Comparison of ENCODE assay signal across 13 mouse cellular contexts in genomic region chr5:131769273-131769672, GRCm38 (mm10).
DNase-seq lines count a peak whose midpoint lies in the region; ATAC-seq and TF ChIP-seq lines count a peak whose summit lies in the region.
"Had no signal": no experiment of that assay in that cellular context is flagged by ENCODE, and none has a peak within 500 bp of the region (broad histone marks: within the 10 kb centered on the region; RNA-seq: fewer than 3 reads in every experiment).

No protein-coding gene starts in this region.

- H3K4me2 ChIP-seq in forebrain, embryonic 14.5 days (ENCODE audit: low read length) = no peak overlapping the region
- H3K4me2 ChIP-seq in liver, embryonic 12.5 days = no peak overlapping the region
- no peak overlapping the region for H3K4me2 ChIP-seq in liver, postnatal 0 days (ENCODE audit: low read depth, low read length)
- H3K4me2 ChIP-seq in hindbrain, embryonic 16.5 days (ENCODE audit: low read length) = no peak overlapping the region
- no peak overlapping the region for H3K4me2 ChIP-seq in midbrain, embryonic 16.5 days (ENCODE audit: low read length)
- H3K4me2 ChIP-seq: embryonic facial prominence, embryonic 15.5 days; heart, embryonic 15.5 days had no signal

- peak; percentile 54; the same call in 1 of the 2 replicates for ATAC-seq in forebrain, embryonic 14.5 days
- peak; percentile 59 for ATAC-seq in liver, embryonic 12.5 days
- no peak for ATAC-seq in liver, postnatal 0 days
- ATAC-seq in hindbrain, embryonic 16.5 days = no peak
- ATAC-seq in midbrain, embryonic 16.5 days = peak; percentile 52; the same call in 1 of the 2 replicates

- H3K27ac ChIP-seq in forebrain, embryonic 14.5 days (ENCODE audit: low read depth, low read length) = no peak overlapping the region
- no peak overlapping the region for H3K27ac ChIP-seq in forebrain, embryonic 10.5 days
- no peak overlapping the region for H3K27ac ChIP-seq in liver, embryonic 12.5 days
- H3K27ac ChIP-seq in liver, postnatal 0 days (ENCODE audit: low read depth) = no peak overlapping the region
- 0 out of 2 replicates have a peak overlapping the region, but pooled peaks have one; percentile 17 for H3K27ac ChIP-seq in hindbrain, embryonic 16.5 days (ENCODE audit: low read depth, low read length)
- no peak overlapping the region for H3K27ac ChIP-seq in midbrain, embryonic 16.5 days (ENCODE audit: low read length)
- H3K27ac ChIP-seq: embryonic facial prominence, embryonic 15.5 days; heart, embryonic 15.5 days had no signal

- peak; percentile 34 for DNase-seq in forebrain, embryonic 14.5 days (ENCODE audit: low spot score)
- DNase-seq in forebrain, embryonic 10.5 days (ENCODE audit: extremely low spot score, low spot score) = no peak
- DNase-seq in liver, postnatal 0 days = no peak
- DNase-seq in adrenal gland, postnatal 25 days = no peak
- no peak for DNase-seq in urinary bladder, postnatal 14 days (ENCODE audit: low spot score)
- DNase-seq: cerebellum, postnatal 14 days; kidney, adult 9 months; lung, postnatal 10 days had no signal

- no peaks in the 10 kb centered on the region for H3K36me3 ChIP-seq in forebrain, embryonic 14.5 days (ENCODE audit: control insufficient read depth, insufficient read depth, low read length)
- H3K36me3 ChIP-seq in forebrain, embryonic 10.5 days (replicated peaks) = no peaks in the 10 kb centered on the region
- no peaks in the 10 kb centered on the region for H3K36me3 ChIP-seq in liver, embryonic 12.5 days
- no peaks in the 10 kb centered on the region for H3K36me3 ChIP-seq in liver, postnatal 0 days (replicated peaks; ENCODE audit: insufficient read depth, low read length)
- no peaks in the 10 kb centered on the region for H3K36me3 ChIP-seq in hindbrain, embryonic 16.5 days (ENCODE audit: control insufficient read depth, insufficient read depth, low read length)
- H3K36me3 ChIP-seq in midbrain, embryonic 16.5 days (ENCODE audit: control insufficient read depth, insufficient read depth, low read length) = no peaks in the 10 kb centered on the region
- H3K36me3 ChIP-seq: embryonic facial prominence, embryonic 15.5 days; heart, embryonic 15.5 days had no signal

- H3K4me3 ChIP-seq in forebrain, embryonic 14.5 days (ENCODE audit: low read depth, low read length) = no peak overlapping the region
- H3K4me3 ChIP-seq in forebrain, embryonic 10.5 days = no peak overlapping the region
- no peak overlapping the region for H3K4me3 ChIP-seq in liver, embryonic 12.5 days
- H3K4me3 ChIP-seq in liver, postnatal 0 days (ENCODE audit: low read depth, low read length) = no peak overlapping the region
- H3K4me3 ChIP-seq in hindbrain, embryonic 16.5 days (ENCODE audit: low read length) = no peak overlapping the region
- H3K4me3 ChIP-seq in midbrain, embryonic 16.5 days (ENCODE audit: low read depth, low read length) = no peak overlapping the region
- H3K4me3 ChIP-seq: embryonic facial prominence, embryonic 15.5 days; heart, embryonic 15.5 days had no signal

- H3K9ac ChIP-seq in forebrain, embryonic 14.5 days (ENCODE audit: low read length) = no peak overlapping the region
- H3K9ac ChIP-seq in liver, embryonic 12.5 days = no peak overlapping the region
- H3K9ac ChIP-seq in liver, postnatal 0 days (replicated peaks) = no peak overlapping the region
- no peak overlapping the region; the same call in 1 of the 2 replicates for H3K9ac ChIP-seq in hindbrain, embryonic 16.5 days (ENCODE audit: low read depth, low read length)
- H3K9ac ChIP-seq in midbrain, embryonic 16.5 days (ENCODE audit: low read depth, low read length) = no peak overlapping the region
- H3K9ac ChIP-seq: embryonic facial prominence, embryonic 15.5 days; heart, embryonic 15.5 days had no signal

- TF ChIP-seq EP300 in liver, postnatal 0 days (IDR thresholded peaks at IDR 0.05; ENCODE audit: low read depth) = no peak

- no peaks in the 10 kb centered on the region for H3K27me3 ChIP-seq in forebrain, embryonic 14.5 days (replicated peaks; ENCODE audit: control insufficient read depth, insufficient read depth, low read length)
- H3K27me3 ChIP-seq in forebrain, embryonic 10.5 days (ENCODE audit: poor library complexity, severe bottlenecking) = peaks cover 28% of the 10 kb centered on the region
- H3K27me3 ChIP-seq in liver, embryonic 12.5 days (replicated peaks) = peaks cover 15% of the 10 kb centered on the region
- H3K27me3 ChIP-seq in liver, postnatal 0 days (ENCODE audit: insufficient read depth, low read length) = no peaks in the 10 kb centered on the region
- no peaks in the 10 kb centered on the region for H3K27me3 ChIP-seq in hindbrain, embryonic 16.5 days (replicated peaks; ENCODE audit: control insufficient read depth, insufficient read depth, low read length)
- no peaks in the 10 kb centered on the region for H3K27me3 ChIP-seq in midbrain, embryonic 16.5 days (ENCODE audit: control insufficient read depth, insufficient read depth, low read depth, low read length)
- H3K27me3 ChIP-seq: embryonic facial prominence, embryonic 15.5 days; heart, embryonic 15.5 days had no signal

- peaks cover 21% of the 10 kb centered on the region for H3K4me1 ChIP-seq in forebrain, embryonic 14.5 days (ENCODE audit: control insufficient read depth, insufficient read depth, low read length)
- H3K4me1 ChIP-seq in forebrain, embryonic 10.5 days = peaks cover 5% of the 10 kb centered on the region
- peaks cover 4% of the 10 kb centered on the region; the same call in 1 of the 2 replicates for H3K4me1 ChIP-seq in liver, embryonic 12.5 days
- H3K4me1 ChIP-seq in liver, postnatal 0 days (ENCODE audit: insufficient read depth) = no peaks in the 10 kb centered on the region
- peaks cover 19% of the 10 kb centered on the region for H3K4me1 ChIP-seq in hindbrain, embryonic 16.5 days (ENCODE audit: control insufficient read depth, insufficient read depth, low read depth, low read length)
- peaks cover 27% of the 10 kb centered on the region for H3K4me1 ChIP-seq in midbrain, embryonic 16.5 days (ENCODE audit: control insufficient read depth, insufficient read depth, low read length)
- H3K4me1 ChIP-seq: embryonic facial prominence, embryonic 15.5 days had no signal

- no peak for TF ChIP-seq CTCF in liver, postnatal 0 days (IDR thresholded peaks at IDR 0.05; ENCODE audit: low read depth)

- H3K9me3 ChIP-seq in forebrain, embryonic 14.5 days (replicated peaks; ENCODE audit: control insufficient read depth, low read length) = no peaks in the 10 kb centered on the region
- no peaks in the 10 kb centered on the region for H3K9me3 ChIP-seq in forebrain, embryonic 10.5 days
- no peaks in the 10 kb centered on the region for H3K9me3 ChIP-seq in liver, embryonic 12.5 days (replicated peaks)
- no peaks in the 10 kb centered on the region for H3K9me3 ChIP-seq in liver, postnatal 0 days (ENCODE audit: low read length)
- H3K9me3 ChIP-seq in hindbrain, embryonic 16.5 days (ENCODE audit: control insufficient read depth, low read length) = no peaks in the 10 kb centered on the region
- H3K9me3 ChIP-seq in midbrain, embryonic 16.5 days (replicated peaks; ENCODE audit: control insufficient read depth, low read length, poor library complexity, severe bottlenecking) = no peaks in the 10 kb centered on the region
- H3K9me3 ChIP-seq: embryonic facial prominence, embryonic 15.5 days; heart, embryonic 15.5 days had no signal

- 67% methylated on average over 11 of the region's 11 CpGs for WGBS in forebrain, embryonic 14.5 days
- 78% methylated on average over 11 of the region's 11 CpGs for WGBS in forebrain, embryonic 10.5 days
- 29% methylated on average over 11 of the region's 11 CpGs for WGBS in liver, embryonic 12.5 days (ENCODE audit: insufficient replicate concordance)
- 46% methylated on average over 11 of the region's 11 CpGs for WGBS in liver, postnatal 0 days (ENCODE audit: insufficient replicate concordance)
- WGBS in hindbrain, embryonic 16.5 days = 30% methylated on average over 11 of the region's 11 CpGs
- 30% methylated on average over 11 of the region's 11 CpGs for WGBS in midbrain, embryonic 16.5 days

Comparison
In these comparisons a context has a peak if more than half of its experiments do, and no peak if none do; other contexts are left out.
1. ATAC-seq: peak in forebrain, embryonic 14.5 days (single experiment), liver, embryonic 12.5 days (single experiment) and midbrain, embryonic 16.5 days (single experiment); none in liver, postnatal 0 days (single experiment) and hindbrain, embryonic 16.5 days (single experiment).